Mouse (Mus musculus) liver, embryonic 16.5 days (tissue): ENCODE results near the gene Ctsh. TPM values are rescaled to one million over a fixed set of nuclear protein-coding genes. Genes with fewer than 3 reads are reported as not detected.
"Not testable (repeated sequence)": the region's sequence is repeated elsewhere in the genome, so short reads cannot be mapped to it uniquely, and the experiment has no call there.

Experiments
- ATAC-seq: fragments of 200-750 bp; cut with Nextera tagmentation; 2 replicates; pipeline ENCODE4 v1.8.0; 2017; ENCODE audit warnings: low read depth, mild to moderate bottlenecking, moderate number of reproducible peaks, moderate library complexity
- H3K27ac ChIP-seq: fragments of 300-500 bp; sonication (generic); 2 replicates; pipeline ENCODE4 v1.5.1; 2014; ENCODE audit warnings: mild to moderate bottlenecking, low read length
- H3K27me3 ChIP-seq: fragments of 300-500 bp; sonication (generic); 2 replicates; pipeline ENCODE4 v1.6.1; 2014; ENCODE audit warnings: low read depth, low read length, mixed read lengths; ENCODE audit not compliant: control insufficient read depth, insufficient read depth
- H3K36me3 ChIP-seq: fragments of 300-500 bp; sonication (generic); 2 replicates; pipeline ENCODE4 v1.6.1; 2014; ENCODE audit warnings: mild to moderate bottlenecking; ENCODE audit not compliant: control insufficient read depth, insufficient read depth
- H3K4me1 ChIP-seq: fragments of 300-500 bp; sonication (generic); 2 replicates; pipeline ENCODE4 v1.6.1; 2014; ENCODE audit warnings: low read depth, low read length, mixed read lengths; ENCODE audit not compliant: control insufficient read depth
- H3K4me2 ChIP-seq: fragments of 300-500 bp; sonication (generic); 2 replicates; pipeline ENCODE4 v1.6.1; 2014; ENCODE audit warnings: low read depth, low read length, mixed read lengths
- H3K4me3 ChIP-seq: fragments of 300-500 bp; sonication (generic); 2 replicates; pipeline ENCODE4 v1.5.1; 2014; ENCODE audit warnings: low read depth, mild to moderate bottlenecking, low read length
- H3K9ac ChIP-seq: fragments of 300-500 bp; sonication (generic); 2 replicates; pipeline ENCODE4 v1.6.1; 2014; ENCODE audit warnings: low read depth, low read length
- H3K9me3 ChIP-seq: fragments of 300-500 bp; sonication (generic); replicated peaks from 2 replicates; pipeline ENCODE4 v1.6.1; 2016; ENCODE audit warnings: low read length; ENCODE audit not compliant: control insufficient read depth
- WGBS: fragments of 180-500 bp; shearing (Covaris S2); extraction: QIAGEN DNeasy Blood & Tissue Kit; methylation state at CpG from one replicate; pipeline ENCODE4 v1.1.7; 2014; ENCODE audit not compliant: insufficient replicate concordance; 5-methylcytosine and 5-hydroxymethylcytosine counted together
- polyA plus RNA-seq: library from polyadenylated mRNA; unstranded; fragments of >200 nt; fragmentation: Nextera tagmentation; extraction: Ambion mirVana; gene quantifications from 2 replicates; pipeline ENCODE4 v1.2.1, GENCODE M21; 2015

The Ctsh gene
- polyA plus RNA-seq, 1 experiment from 2014 or later: 170 TPM

GRCm38 (mm10) chr9:90068786-90069185, 14.8 kb downstream of the Ctsh start:
- Histone ChIP-seq H3K4me2 (no peak overlapping the region), H3K4me3 (no peak overlapping the region), H3K27me3 (no peaks in the 10 kb centered on the region), H3K9ac (no peak overlapping the region), H3K9me3 (no peaks in the 10 kb centered on the region), H3K27ac (no peak overlapping the region), H3K36me3 (no peaks in the 10 kb centered on the region), H3K4me1 (no peaks in the 10 kb centered on the region)
- 66% methylated on average over 6 of the region's 6 CpGs for WGBS
- no peak for ATAC-seq

GRCm38 (mm10) chr9:90069485-90069884, 15.5 kb downstream of the Ctsh start:
- Histone ChIP-seq H3K4me2 (no peak overlapping the region), H3K27me3 (no peaks in the 10 kb centered on the region), H3K4me3 (no peak overlapping the region), H3K36me3 (no peaks in the 10 kb centered on the region), H3K27ac (no peak overlapping the region), H3K4me1 (no peaks in the 10 kb centered on the region), H3K9me3 (no peaks in the 10 kb centered on the region), H3K9ac (no peak overlapping the region)
- WGBS: 48% methylated on average over 7 of the region's 7 CpGs
- no peak for ATAC-seq

GRCm38 (mm10) chr9:90070174-90070573, 16.2 kb downstream of the Ctsh start:
- WGBS: 66% methylated on average over 7 of the region's 7 CpGs
- H3K27ac ChIP-seq: no peak overlapping the region

GRCm38 (mm10) chr9:90075336-90075735, 21.4 kb downstream of the Ctsh start:
- Histone ChIP-seq H3K9ac (no peak overlapping the region), H3K4me3 (no peak overlapping the region), H3K27ac (no peak overlapping the region), H3K4me1 (no peaks in the 10 kb centered on the region), H3K9me3 (no peaks in the 10 kb centered on the region), H3K36me3 (no peaks in the 10 kb centered on the region), H3K27me3 (no peaks in the 10 kb centered on the region), H3K4me2 (no peak overlapping the region)
- 14% methylated on average over 4 of the region's 4 CpGs for WGBS
- ATAC-seq: no peak

More at GRCm38 (mm10) chr9:90070174-90070573, 16.2 kb downstream of the Ctsh start:
- ATAC-seq: no peak
- Histone ChIP-seq H3K27me3 (no peaks in the 10 kb centered on the region), H3K4me2 (no peak overlapping the region), H3K9ac (no peak overlapping the region), H3K9me3 (no peaks in the 10 kb centered on the region), H3K4me3 (no peak overlapping the region), H3K4me1 (no peaks in the 10 kb centered on the region), H3K36me3 (no peaks in the 10 kb centered on the region)

GRCm38 (mm10) chr9:90076131-90076530, 22.2 kb downstream of the Ctsh start:
- H3K4me1 ChIP-seq: no peaks in the 10 kb centered on the region
- no peak overlapping the region for H3K9ac ChIP-seq
- H3K27me3 ChIP-seq: no peaks in the 10 kb centered on the region
- no peaks in the 10 kb centered on the region for H3K9me3 ChIP-seq
- no peak for ATAC-seq
- no peak overlapping the region for H3K4me2 ChIP-seq
- H3K27ac ChIP-seq: no peak overlapping the region
- no peaks in the 10 kb centered on the region for H3K36me3 ChIP-seq
- H3K4me3 ChIP-seq: no peak overlapping the region
- 63% methylated on average over 5 of the region's 5 CpGs for WGBS

GRCm38 (mm10) chr9:90076849-90077461, 23.0 kb downstream of the Ctsh start:
- ATAC-seq: no peak
- H3K9ac ChIP-seq: no peak overlapping the region
- WGBS: 58% methylated on average over 8 of the region's 8 CpGs
- no peaks in the 10 kb centered on the region for H3K27me3 ChIP-seq
- no peak overlapping the region for H3K27ac ChIP-seq
- no peaks in the 10 kb centered on the region for H3K4me1 ChIP-seq
- H3K4me3 ChIP-seq: no peak overlapping the region
- H3K9me3 ChIP-seq: no peaks in the 10 kb centered on the region
- no peak overlapping the region for H3K4me2 ChIP-seq
- no peaks in the 10 kb centered on the region for H3K36me3 ChIP-seq

GRCm38 (mm10) chr9:90081961-90082360, 28.0 kb downstream of the Ctsh start:
- 81% methylated on average over 6 of the region's 6 CpGs for WGBS
- H3K4me2 ChIP-seq, H3K9me3 ChIP-seq, H3K9ac ChIP-seq, H3K4me1 ChIP-seq, H3K27ac ChIP-seq, H3K27me3 ChIP-seq, H3K36me3 ChIP-seq, H3K4me3 ChIP-seq, ATAC-seq: not testable (repeated sequence)

GRCm38 (mm10) chr9:90082992-90083391, 29.0 kb downstream of the Ctsh start:
- Histone ChIP-seq H3K27me3 (no peaks in the 10 kb centered on the region), H3K27ac (no peak overlapping the region), H3K4me3 (no peak overlapping the region), H3K36me3 (no peaks in the 10 kb centered on the region), H3K4me1 (no peaks in the 10 kb centered on the region), H3K9me3 (no peaks in the 10 kb centered on the region), H3K9ac (no peak overlapping the region), H3K4me2 (no peak overlapping the region)
- WGBS: 86% methylated on average over 1 of the region's 1 CpGs
- ATAC-seq: no peak

GRCm38 (mm10) chr9:90084152-90084551, 30.2 kb downstream of the Ctsh start:
- WGBS: 73% methylated on average over 3 of the region's 3 CpGs
- H3K36me3 ChIP-seq: no peaks in the 10 kb centered on the region; the same call in 1 of the 2 replicates

More at GRCm38 (mm10) chr9:90084152-90084551, 30.2 kb downstream of the Ctsh start:
- Histone ChIP-seq H3K4me3 (no peak overlapping the region), H3K27ac (no peak overlapping the region), H3K27me3 (no peaks in the 10 kb centered on the region), H3K4me1 (no peaks in the 10 kb centered on the region), H3K9ac (no peak overlapping the region), H3K9me3 (no peaks in the 10 kb centered on the region), H3K4me2 (no peak overlapping the region)
- no peak for ATAC-seq
